Mouse (Mus musculus) kidney, adult 2 months (tissue): Measurements from ENCODE around the gene March10.

ENCODE experiments used
- CTCF ChIP-seq: fragments of 200-500 bp; conservative IDR thresholded peaks from 2 replicates; pipeline ENCODE4 v1.5.1; 2011; ENCODE audit warnings: low read depth, mild to moderate bottlenecking, control low read depth, low read length, moderate library complexity, mixed read lengths; ENCODE audit not compliant: insufficient read depth, insufficient read length
- POLR2A ChIP-seq: fragments of 200-500 bp; IDR thresholded peaks from one replicate; pipeline ENCODE4 v1.6.1; 2011; ENCODE audit warnings: low read depth, low read length, control low read depth

DNA sequence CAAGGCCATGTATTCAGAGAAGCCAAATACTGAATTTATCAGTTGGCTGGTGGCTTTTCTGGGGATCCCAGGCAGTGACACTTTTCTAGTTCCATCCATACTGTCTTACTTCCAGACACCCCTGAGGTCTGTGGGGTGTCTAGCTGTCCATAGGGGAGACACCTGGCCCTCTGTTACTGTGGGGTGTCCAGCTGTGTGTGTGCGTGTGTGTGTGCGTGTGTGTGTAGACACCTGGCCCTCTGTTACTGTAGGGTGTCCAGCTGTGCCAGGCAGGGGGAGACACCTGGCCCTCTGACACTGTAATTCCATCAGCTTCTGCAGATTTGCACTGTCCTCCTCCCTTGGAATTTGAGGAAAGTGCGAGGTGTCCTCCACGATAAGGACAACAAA lies 102.6 kb downstream of the March10 start:
- TF ChIP-seq CTCF (no peak), POLR2A (no peak)
